Mouse (Mus musculus) forebrain, postnatal 0 days (tissue): ENCODE data around the gene Commd7. TPM values are rescaled to one million over a fixed set of nuclear protein-coding genes. Genes with fewer than 3 reads are reported as not detected.

Source experiments
- ATAC-seq: fragments of 200-750 bp; cut with Nextera tagmentation; 2 replicates; pipeline ENCODE4 v1.8.0; 2017; ENCODE audit warnings: mild to moderate bottlenecking, moderate library complexity
- DNase-seq: peaks from one replicate; pipeline ENCODE4 v3.0.0-alpha.2; 2015
- H3K27ac ChIP-seq: fragments of 300-500 bp; sonication (generic); 2 replicates; pipeline ENCODE4 v1.5.1; 2014; ENCODE audit warnings: low read depth, mild to moderate bottlenecking, antibody characterized with exemption, low read length, moderate library complexity, mixed read lengths
- H3K27me3 ChIP-seq: fragments of 300-500 bp; sonication (generic); 2 replicates; pipeline ENCODE4 v1.6.1; 2014; ENCODE audit warnings: mild to moderate bottlenecking, low read length, mixed read lengths; ENCODE audit not compliant: insufficient read depth
- H3K36me3 ChIP-seq: fragments of 300-500 bp; sonication (generic); 2 replicates; pipeline ENCODE4 v1.6.1; 2014; ENCODE audit warnings: mild to moderate bottlenecking, moderate library complexity; ENCODE audit not compliant: insufficient read depth
- H3K4me1 ChIP-seq: fragments of 300-500 bp; sonication (generic); 2 replicates; pipeline ENCODE4 v1.6.1; 2014; ENCODE audit warnings: antibody characterized with exemption; ENCODE audit not compliant: insufficient read depth
- H3K4me2 ChIP-seq: fragments of 300-500 bp; sonication (generic); 2 replicates; pipeline ENCODE4 v1.6.1; 2014; ENCODE audit warnings: low read depth, mild to moderate bottlenecking, moderate library complexity
- H3K4me3 ChIP-seq: fragments of 300-500 bp; sonication (generic); 2 replicates; pipeline ENCODE4 v1.5.1; 2014; ENCODE audit warnings: low read depth, low read length, mixed read lengths
- H3K9ac ChIP-seq: fragments of 300-500 bp; sonication (generic); 2 replicates; pipeline ENCODE4 v1.6.1; 2014; ENCODE audit warnings: mild to moderate bottlenecking
- H3K9me3 ChIP-seq: fragments of 300-500 bp; sonication (generic); 2 replicates; pipeline ENCODE4 v1.6.1; 2016; ENCODE audit warnings: low read length
- CTCF ChIP-seq: sonication (generic); IDR thresholded peaks from 2 replicates; pipeline ENCODE4 v1.5.1; 2016; ENCODE audit warnings: antibody characterized with exemption, control low read depth, low read depth
- WGBS: fragments of 180-500 bp; shearing (Covaris S2); extraction: QIAGEN DNeasy Blood & Tissue Kit; methylation state at CpG from one replicate; pipeline ENCODE4 v1.1.7; 2014; 5-methylcytosine and 5-hydroxymethylcytosine counted together
- polyA plus RNA-seq: library from polyadenylated mRNA; unstranded; fragments of >200 nt; fragmentation: Nextera tagmentation; extraction: Ambion mirVana; gene quantifications from 2 replicates; pipeline ENCODE4 v1.2.1, GENCODE M21; 2015
- total RNA-seq: library from RNA; depleted of rRNA; stranded (reverse); fragments of >200 nt; gene quantifications from 2 replicates; pipeline ENCODE4 v1.2.3, GENCODE M21; 2014

The Commd7 gene
- total and polyA plus RNA-seq, 2 experiments from 2014 or later = 46.4 to 116 TPM

- ATAC-seq (no peak), DNase-seq (no peak)
- Histone ChIP-seq H3K9ac (no peak overlapping the region), H3K9me3 (no peaks in the 10 kb centered on the region), H3K4me2 (no peak overlapping the region), H3K27ac (no peak overlapping the region), H3K4me3 (no peak overlapping the region), H3K4me1 (no peaks in the 10 kb centered on the region), H3K27me3 (no peaks in the 10 kb centered on the region), H3K36me3 (no peaks in the 10 kb centered on the region)
- whole genome bisulfite sequencing = 91% methylated on average over 7 of the region's 7 CpGs
- no peak for TF ChIP-seq CTCF
Observed at GRCm38 (mm10) chr2:153581416-153581815, 51.2 kb downstream of the Commd7 start.

- TF ChIP-seq CTCF = no peak
- no peak overlapping the region for H3K4me2 ChIP-seq
- H3K9me3 ChIP-seq = no peaks in the 10 kb centered on the region
- no peaks in the 10 kb centered on the region for H3K4me1 ChIP-seq
- DNase-seq = no peak
- no peak overlapping the region for H3K27ac ChIP-seq
- no peaks in the 10 kb centered on the region for H3K27me3 ChIP-seq
- no peaks in the 10 kb centered on the region for H3K36me3 ChIP-seq
- 48% methylated on average over 4 of the region's 4 CpGs for WGBS
- ATAC-seq = no peak
- H3K4me3 ChIP-seq = no peak overlapping the region
- H3K9ac ChIP-seq = no peak overlapping the region
Observed at GRCm38 (mm10) chr2:153580458-153580985, 52.1 kb downstream of the Commd7 start.

- 88% methylated on average over 3 of the region's 3 CpGs for WGBS
- ATAC-seq (no peak), DNase-seq (no peak)
- no peak overlapping the region for H3K9ac ChIP-seq
- no peak overlapping the region for H3K4me2 ChIP-seq
- H3K27me3 ChIP-seq = no peaks in the 10 kb centered on the region
- no peak overlapping the region for H3K4me3 ChIP-seq
- H3K4me1 ChIP-seq = no peaks in the 10 kb centered on the region
- no peak for TF ChIP-seq CTCF
- H3K27ac ChIP-seq = no peak overlapping the region
- H3K36me3 ChIP-seq = no peaks in the 10 kb centered on the region
- no peaks in the 10 kb centered on the region for H3K9me3 ChIP-seq
Observed at GRCm38 (mm10) chr2:153580042-153580441, 52.5 kb downstream of the Commd7 start.

- no peak for TF ChIP-seq CTCF
- ATAC-seq = no peak
Observed at GRCm38 (mm10) chr2:153577122-153577521, 55.5 kb downstream of the Commd7 start.

GRCm38 (mm10) chr2:153576150-153576549 is 56.4 kb downstream of the Commd7 start:
- WGBS = 87% methylated on average over 3 of the region's 3 CpGs
- Histone ChIP-seq H3K27ac (no peak overlapping the region), H3K9me3 (no peaks in the 10 kb centered on the region), H3K4me1 (no peaks in the 10 kb centered on the region), H3K4me3 (no peak overlapping the region), H3K36me3 (no peaks in the 10 kb centered on the region), H3K27me3 (no peaks in the 10 kb centered on the region), H3K4me2 (no peak overlapping the region), H3K9ac (no peak overlapping the region)
- DNase-seq = no peak
- no peak for TF ChIP-seq CTCF
- ATAC-seq = no peak

More at GRCm38 (mm10) chr2:153577122-153577521, 55.5 kb downstream of the Commd7 start:
- Histone ChIP-seq H3K27me3 (no peaks in the 10 kb centered on the region), H3K4me2 (no peak overlapping the region), H3K27ac (no peak overlapping the region), H3K4me1 (no peaks in the 10 kb centered on the region), H3K4me3 (no peak overlapping the region), H3K9ac (no peak overlapping the region), H3K36me3 (no peaks in the 10 kb centered on the region), H3K9me3 (no peaks in the 10 kb centered on the region)
- no peak for DNase-seq
- WGBS = 46% methylated on average over 4 of the region's 4 CpGs

GRCm38 (mm10) chr2:153575554-153575953 is 57.0 kb downstream of the Commd7 start:
- 60% methylated on average over 6 of the region's 6 CpGs for WGBS
- H3K4me1 ChIP-seq = no peaks in the 10 kb centered on the region
- TF ChIP-seq CTCF = no peak
- DNase-seq (no peak), ATAC-seq (no peak)
- H3K27ac ChIP-seq = no peak overlapping the region
- no peak overlapping the region for H3K9ac ChIP-seq
- no peaks in the 10 kb centered on the region for H3K36me3 ChIP-seq
- no peak overlapping the region for H3K4me3 ChIP-seq
- no peak overlapping the region for H3K4me2 ChIP-seq
- H3K27me3 ChIP-seq = no peaks in the 10 kb centered on the region
- no peaks in the 10 kb centered on the region for H3K9me3 ChIP-seq

GRCm38 (mm10) chr2:153573101-153573500 is 59.5 kb downstream of the Commd7 start:
- no peak overlapping the region for H3K4me3 ChIP-seq
- ATAC-seq = no peak
- WGBS = 91% methylated on average over 9 of the region's 9 CpGs
- no peak for TF ChIP-seq CTCF
- H3K4me2 ChIP-seq = no peak overlapping the region
- H3K9me3 ChIP-seq = no peaks in the 10 kb centered on the region
- no peaks in the 10 kb centered on the region for H3K27me3 ChIP-seq
- no peaks in the 10 kb centered on the region for H3K4me1 ChIP-seq
- DNase-seq = no peak
- H3K36me3 ChIP-seq = no peaks in the 10 kb centered on the region
- H3K9ac ChIP-seq = no peak overlapping the region
- no peak overlapping the region for H3K27ac ChIP-seq
